Mouse (Mus musculus) ES-Bruce4 (cell line): ENCODE data around the gene Itsn2.

ENCODE experiments used
- CTCF ChIP-seq: IDR thresholded peaks from one replicate; pipeline ENCODE4 v1.8.1; 2011; ENCODE audit warnings: low read depth, low read length
- EP300 ChIP-seq: IDR thresholded peaks from 2 replicates; pipeline ENCODE4 v1.6.1; 2011; ENCODE audit warnings: low read depth, low read length; ENCODE audit not compliant: insufficient read depth

DNA sequence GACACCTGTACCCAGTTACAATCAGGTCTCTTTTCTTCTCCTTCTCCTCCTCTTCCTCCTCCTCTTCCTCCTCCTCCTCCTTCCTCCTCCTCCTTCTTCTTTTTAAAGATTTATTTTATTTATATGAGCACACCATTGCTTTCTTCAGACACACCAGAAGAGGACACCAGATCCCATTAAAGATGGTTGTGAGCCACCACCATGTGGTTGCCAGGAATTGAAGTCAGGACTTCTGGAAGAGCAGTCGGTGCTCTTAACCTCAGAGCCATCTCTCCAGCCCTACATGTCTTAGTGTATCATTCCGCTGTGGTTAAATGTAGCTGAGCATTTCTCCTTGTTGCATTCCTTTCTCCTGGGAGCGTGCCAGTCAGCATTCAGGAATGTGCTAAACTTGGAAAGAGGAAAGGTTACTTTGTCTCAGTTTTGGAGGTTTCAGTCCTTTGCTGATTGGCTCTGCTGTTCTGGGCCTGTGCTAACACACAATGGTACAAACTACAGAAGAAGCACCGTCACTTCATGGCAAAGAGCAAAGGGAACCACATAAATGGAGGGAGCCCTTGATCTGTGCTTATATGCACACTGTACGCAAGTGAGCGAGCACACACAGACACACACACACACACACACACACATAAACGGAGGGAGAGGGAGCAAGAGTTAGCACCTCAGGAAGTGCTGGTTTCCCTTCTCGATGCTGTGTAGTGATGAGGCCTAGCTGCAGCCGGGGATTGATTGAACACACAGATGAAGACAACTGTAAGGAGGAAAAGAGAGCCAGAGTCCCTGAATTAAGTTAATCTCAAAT, 33.8 kb upstream of the Itsn2 start:
- TF ChIP-seq EP300 (no peak), CTCF (no peak)
